Mouse (Mus musculus) limb, embryonic 13.5 days (tissue): Measurements from ENCODE around the gene Ilf2. TPM values are rescaled to one million over a fixed set of nuclear protein-coding genes. Genes with fewer than 3 reads are reported as not detected.

ENCODE experiments used
- ATAC-seq: fragments of 200-750 bp; cut with Nextera tagmentation; 2 replicates; pipeline ENCODE4 v1.8.0; 2017; ENCODE audit warnings: low read depth, moderate number of reproducible peaks, moderate TSS enrichment; ENCODE audit not compliant: low FRiP score
- H3K27ac ChIP-seq: fragments of 300-500 bp; sonication (generic); 2 replicates; pipeline ENCODE4 v1.5.1; 2015; ENCODE audit warnings: inconsistent platforms, mild to moderate bottlenecking, moderate library complexity
- H3K27me3 ChIP-seq: fragments of 300-500 bp; sonication (generic); 2 replicates; pipeline ENCODE4 v1.6.1; 2015; ENCODE audit warnings: mild to moderate bottlenecking, inconsistent platforms
- H3K36me3 ChIP-seq: fragments of 300-500 bp; sonication (generic); 2 replicates; pipeline ENCODE4 v1.6.1; 2015; ENCODE audit warnings: inconsistent platforms, mild to moderate bottlenecking, moderate library complexity
- H3K4me1 ChIP-seq: fragments of 300-500 bp; sonication (generic); 2 replicates; pipeline ENCODE4 v1.6.1; 2015; ENCODE audit warnings: inconsistent platforms
- H3K4me2 ChIP-seq: fragments of 300-500 bp; sonication (generic); replicated peaks from 2 replicates; pipeline ENCODE4 v1.6.1; 2015; ENCODE audit warnings: inconsistent platforms, mild to moderate bottlenecking, moderate library complexity
- H3K4me3 ChIP-seq: fragments of 300-500 bp; sonication (generic); 2 replicates; pipeline ENCODE4 v1.5.1; 2015; ENCODE audit warnings: moderate library complexity, mild to moderate bottlenecking, inconsistent platforms
- H3K9ac ChIP-seq: fragments of 300-500 bp; sonication (generic); 2 replicates; pipeline ENCODE4 v1.6.1; 2015; ENCODE audit warnings: mild to moderate bottlenecking, inconsistent platforms
- H3K9me3 ChIP-seq: fragments of 300-500 bp; sonication (generic); 2 replicates; pipeline ENCODE4 v1.6.1; 2016; ENCODE audit warnings: inconsistent platforms
- WGBS: fragments of 180-500 bp; shearing (Covaris S2); methylation state at CpG from one replicate; pipeline ENCODE4 v1.1.7; 2015; 5-methylcytosine and 5-hydroxymethylcytosine counted together
- polyA plus RNA-seq: library from polyadenylated mRNA; unstranded; fragments of >200 nt; fragmentation: Nextera tagmentation; extraction: Ambion mirVana; gene quantifications from 2 replicates; pipeline ENCODE4 v1.2.1, GENCODE M21; 2015

The Ilf2 gene
- polyA plus RNA-seq, 1 experiment from 2014 or later: 284 TPM

GRCm38 (mm10) chr3:90445417-90446200 lies 30.3 kb upstream of the Ilf2 start:
- ATAC-seq: no peak
- Histone ChIP-seq H3K9ac (no peak overlapping the region), H3K36me3 (no peaks in the 10 kb centered on the region), H3K4me1 (peaks cover 16% of the 10 kb centered on the region), H3K9me3 (no peaks in the 10 kb centered on the region), H3K4me2 (peak overlapping the region; percentile 60), H3K4me3 (no peak overlapping the region), H3K27ac (peak overlapping the region; percentile 92), H3K27me3 (no peaks in the 10 kb centered on the region)
- whole genome bisulfite sequencing: 70% methylated on average over 11 of the region's 11 CpGs

- Histone ChIP-seq H3K4me1 (peaks cover 20% of the 10 kb centered on the region), H3K4me3 (peak overlapping the region; percentile 36), H3K4me2 (peak overlapping the region; percentile 60), H3K27ac (peak overlapping the region; percentile 92), H3K27me3 (0 out of 2 replicates have a peak, but pooled peaks cover 2% of the 10 kb centered on the region), H3K9me3 (no peaks in the 10 kb centered on the region), H3K36me3 (no peaks in the 10 kb centered on the region), H3K9ac (peak overlapping the region; percentile 39)
- WGBS: 1% methylated on average over 17 of the region's 17 CpGs
- peak; percentile 96 for ATAC-seq
Measured at GRCm38 (mm10) chr3:90446389-90447122, 29.4 kb upstream of the Ilf2 start.

- Histone ChIP-seq H3K36me3 (no peaks in the 10 kb centered on the region), H3K4me1 (peaks cover 20% of the 10 kb centered on the region), H3K27ac (peak overlapping the region; percentile 92), H3K9me3 (no peaks in the 10 kb centered on the region), H3K4me2 (peak overlapping the region; percentile 60), H3K27me3 (0 out of 2 replicates have a peak, but pooled peaks cover 3% of the 10 kb centered on the region), H3K9ac (no peak overlapping the region), H3K4me3 (peak overlapping the region; percentile 36)
- peak; percentile 19; the same call in 1 of the 2 replicates for ATAC-seq
- 40% methylated on average over 7 of the region's 7 CpGs for WGBS
Measured at GRCm38 (mm10) chr3:90447123-90447494, 28.8 kb upstream of the Ilf2 start.

- H3K4me3 ChIP-seq: no peak overlapping the region
- H3K27ac ChIP-seq: no peak overlapping the region
- no peaks in the 10 kb centered on the region for H3K36me3 ChIP-seq
- no peak overlapping the region for H3K9ac ChIP-seq
- H3K9me3 ChIP-seq: no peaks in the 10 kb centered on the region
- 0 out of 2 replicates have a peak, but pooled peaks cover 3% of the 10 kb centered on the region for H3K27me3 ChIP-seq
- peaks cover 20% of the 10 kb centered on the region for H3K4me1 ChIP-seq
- H3K4me2 ChIP-seq: no peak overlapping the region
- WGBS: 43% methylated on average over 6 of the region's 6 CpGs
- ATAC-seq: no peak
Measured at GRCm38 (mm10) chr3:90448626-90449025, 27.3 kb upstream of the Ilf2 start.

GRCm38 (mm10) chr3:90450874-90451273 lies 25.1 kb upstream of the Ilf2 start:
- H3K4me2 ChIP-seq: peak overlapping the region; percentile 32
- no peaks in the 10 kb centered on the region for H3K36me3 ChIP-seq
- 37% methylated on average over 11 of the region's 12 CpGs for WGBS
- no peak overlapping the region for H3K27ac ChIP-seq
- no peaks in the 10 kb centered on the region for H3K9me3 ChIP-seq
- H3K9ac ChIP-seq: peak overlapping the region; percentile 19; the same call in 1 of the 2 replicates
- no peak for ATAC-seq
- H3K4me3 ChIP-seq: peak overlapping the region; percentile 11; the same call in 1 of the 2 replicates
- H3K4me1 ChIP-seq: peaks cover 16% of the 10 kb centered on the region
- H3K27me3 ChIP-seq: 0 out of 2 replicates have a peak, but pooled peaks cover 3% of the 10 kb centered on the region

- no peak for ATAC-seq
- Histone ChIP-seq H3K9me3 (no peaks in the 10 kb centered on the region), H3K4me3 (0 out of 2 replicates have a peak overlapping the region, but pooled peaks have one; percentile 11), H3K4me2 (peak overlapping the region; percentile 32; the same call in 1 of the 2 replicates), H3K36me3 (no peaks in the 10 kb centered on the region), H3K27ac (no peak overlapping the region), H3K9ac (0 out of 2 replicates have a peak overlapping the region, but pooled peaks have one; percentile 19), H3K27me3 (0 out of 2 replicates have a peak, but pooled peaks cover 3% of the 10 kb centered on the region), H3K4me1 (peaks cover 10% of the 10 kb centered on the region)
- 53% methylated on average over 10 of the region's 10 CpGs for WGBS
Measured at GRCm38 (mm10) chr3:90451396-90452095, 24.4 kb upstream of the Ilf2 start.

- no peaks in the 10 kb centered on the region for H3K36me3 ChIP-seq
- peaks cover 8% of the 10 kb centered on the region; the same call in 1 of the 2 replicates for H3K27me3 ChIP-seq
- H3K4me3 ChIP-seq: no peak overlapping the region
- H3K9ac ChIP-seq: no peak overlapping the region
- no peak overlapping the region for H3K27ac ChIP-seq
- ATAC-seq: no peak
- WGBS: 84% methylated on average over 14 of the region's 14 CpGs
- H3K9me3 ChIP-seq: no peaks in the 10 kb centered on the region
- H3K4me2 ChIP-seq: no peak overlapping the region
- H3K4me1 ChIP-seq: peaks cover 4% of the 10 kb centered on the region; the same call in 1 of the 2 replicates
Measured at GRCm38 (mm10) chr3:90454931-90455330, 21.0 kb upstream of the Ilf2 start.

- WGBS: 74% methylated on average over 9 of the region's 9 CpGs
- H3K9me3 ChIP-seq: no peaks in the 10 kb centered on the region
- no peak overlapping the region for H3K4me3 ChIP-seq
- no peak overlapping the region for H3K27ac ChIP-seq
- ATAC-seq: no peak
- peaks cover 3% of the 10 kb centered on the region; the same call in 1 of the 2 replicates for H3K4me1 ChIP-seq
- H3K36me3 ChIP-seq: no peaks in the 10 kb centered on the region
- no peak overlapping the region for H3K4me2 ChIP-seq
- no peak overlapping the region for H3K9ac ChIP-seq
- H3K27me3 ChIP-seq: peaks cover 51% of the 10 kb centered on the region
Measured at GRCm38 (mm10) chr3:90459727-90460126, 16.2 kb upstream of the Ilf2 start.

GRCm38 (mm10) chr3:90460315-90460714 lies 15.6 kb upstream of the Ilf2 start:
- H3K4me1 ChIP-seq: peaks cover 9% of the 10 kb centered on the region; the same call in 1 of the 2 replicates
- no peak overlapping the region for H3K27ac ChIP-seq
- 74% methylated on average over 5 of the region's 5 CpGs for WGBS
- H3K9me3 ChIP-seq: no peaks in the 10 kb centered on the region
- H3K27me3 ChIP-seq: peaks cover 57% of the 10 kb centered on the region
- H3K36me3 ChIP-seq: no peaks in the 10 kb centered on the region
- no peak for ATAC-seq
- no peak overlapping the region for H3K9ac ChIP-seq
- H3K4me2 ChIP-seq: no peak overlapping the region
- H3K4me3 ChIP-seq: no peak overlapping the region

GRCm38 (mm10) chr3:90461935-90462334 lies 14.0 kb upstream of the Ilf2 start:
- Histone ChIP-seq H3K9ac (no peak overlapping the region), H3K4me3 (no peak overlapping the region), H3K36me3 (no peaks in the 10 kb centered on the region), H3K4me1 (peaks cover 14% of the 10 kb centered on the region), H3K4me2 (no peak overlapping the region), H3K9me3 (no peaks in the 10 kb centered on the region), H3K27ac (no peak overlapping the region), H3K27me3 (peaks cover 70% of the 10 kb centered on the region)
- whole genome bisulfite sequencing: 75% methylated on average over 3 of the region's 3 CpGs
- ATAC-seq: no peak

- Histone ChIP-seq H3K27ac (no peak overlapping the region), H3K4me2 (no peak overlapping the region), H3K9me3 (no peaks in the 10 kb centered on the region), H3K4me1 (peaks cover 14% of the 10 kb centered on the region), H3K36me3 (no peaks in the 10 kb centered on the region), H3K4me3 (no peak overlapping the region), H3K9ac (no peak overlapping the region), H3K27me3 (peaks cover 71% of the 10 kb centered on the region)
- ATAC-seq: no peak
- WGBS: 38% methylated on average over 7 of the region's 7 CpGs
Measured at GRCm38 (mm10) chr3:90462579-90462978, 13.3 kb upstream of the Ilf2 start.
